Mouse (Mus musculus) midbrain, embryonic 13.5 days (tissue): ENCODE measurements around the gene Iyd. TPM values are rescaled to one million over a fixed set of nuclear protein-coding genes. Genes with fewer than 3 reads are reported as not detected.
"Not testable (repeated sequence)": the region's sequence is repeated elsewhere in the genome, so short reads cannot be mapped to it uniquely, and the experiment has no call there.

Experiments
- ATAC-seq: fragments of 200-750 bp; cut with Nextera tagmentation; 2 replicates; pipeline ENCODE4 v1.8.0; 2017; ENCODE audit warnings: mild to moderate bottlenecking, moderate TSS enrichment, moderate library complexity
- H3K27ac ChIP-seq: fragments of 300-500 bp; sonication (generic); 2 replicates; pipeline ENCODE4 v1.5.1; 2015; ENCODE audit warnings: inconsistent platforms, mild to moderate bottlenecking, moderate library complexity
- H3K27me3 ChIP-seq: fragments of 300-500 bp; sonication (generic); 2 replicates; pipeline ENCODE4 v1.6.1; 2015; ENCODE audit warnings: mild to moderate bottlenecking, inconsistent platforms
- H3K36me3 ChIP-seq: fragments of 300-500 bp; sonication (generic); 2 replicates; pipeline ENCODE4 v1.6.1; 2015; ENCODE audit warnings: mild to moderate bottlenecking, inconsistent platforms
- H3K4me1 ChIP-seq: fragments of 300-500 bp; sonication (generic); replicated peaks from 2 replicates; pipeline ENCODE4 v1.6.1; 2015; ENCODE audit warnings: inconsistent platforms
- H3K4me2 ChIP-seq: fragments of 300-500 bp; sonication (generic); replicated peaks from 2 replicates; pipeline ENCODE4 v1.6.1; 2015; ENCODE audit warnings: moderate library complexity, mild to moderate bottlenecking, inconsistent platforms
- H3K4me3 ChIP-seq: fragments of 300-500 bp; sonication (generic); replicated peaks from 2 replicates; pipeline ENCODE4 v1.5.1; 2015; ENCODE audit warnings: mild to moderate bottlenecking, inconsistent platforms
- H3K9ac ChIP-seq: fragments of 300-500 bp; sonication (generic); replicated peaks from 2 replicates; pipeline ENCODE4 v1.6.1; 2015; ENCODE audit warnings: mild to moderate bottlenecking, inconsistent platforms
- H3K9me3 ChIP-seq: fragments of 300-500 bp; sonication (generic); 2 replicates; pipeline ENCODE4 v1.6.1; 2016; ENCODE audit warnings: mild to moderate bottlenecking, inconsistent platforms
- WGBS: fragments of 180-500 bp; shearing (Covaris S2); methylation state at CpG from one replicate; pipeline ENCODE4 v1.1.7; 2015; 5-methylcytosine and 5-hydroxymethylcytosine counted together
- polyA plus RNA-seq: library from polyadenylated mRNA; unstranded; fragments of >200 nt; fragmentation: Nextera tagmentation; extraction: Ambion mirVana; gene quantifications from 2 replicates; pipeline ENCODE4 v1.2.1, GENCODE M21; 2015

Gene Iyd
- 0.44 TPM in 1 of 2 replicates, not detected in the other for polyA plus RNA-seq

- Histone ChIP-seq H3K4me1 (peaks cover 6% of the 10 kb centered on the region), H3K9me3 (no peaks in the 10 kb centered on the region), H3K4me3 (no peak within 1 kb of the TSS), H3K36me3 (no peaks in the 10 kb centered on the region), H3K9ac (no peak within 1 kb of the TSS), H3K27me3 (no peaks in the 10 kb centered on the region; the same call in 1 of the 2 replicates), H3K27ac (no peak within 1 kb of the TSS), H3K4me2 (no peak within 1 kb of the TSS)
- 77% methylated on average over 16 of the region's 16 CpGs for WGBS
- no peak for ATAC-seq
Observed at GRCm38 (mm10) chr10:3540003-3540827, at the start of gene Iyd. Gene Iyd (plus strand): TSS chr10:3540240.

DNA sequence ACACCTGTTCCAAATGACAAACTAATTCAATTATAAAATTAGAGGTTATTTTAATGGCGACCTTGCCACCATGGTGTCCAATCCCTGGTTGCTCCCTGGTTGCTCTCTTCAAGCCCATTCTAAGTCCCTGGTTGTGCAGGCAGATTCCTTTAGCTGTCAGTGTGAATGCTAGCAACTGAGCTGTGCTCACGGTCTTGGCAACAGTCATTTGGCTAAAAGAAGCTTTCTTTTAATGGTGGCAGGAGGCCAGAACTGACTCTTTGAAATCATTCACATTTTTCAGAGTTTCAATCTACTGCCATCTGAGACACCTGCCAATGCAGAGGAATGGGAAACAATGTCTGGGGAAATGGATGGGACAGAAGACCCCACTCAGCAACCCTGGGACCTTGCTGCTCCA is 43.2 kb upstream of the Iyd start:
- no peaks in the 10 kb centered on the region for H3K36me3 ChIP-seq
- H3K9me3 ChIP-seq: no peaks in the 10 kb centered on the region
- H3K27ac ChIP-seq: no peak overlapping the region
- H3K4me1 ChIP-seq: no peaks in the 10 kb centered on the region
- H3K9ac ChIP-seq: no peak overlapping the region
- H3K4me3 ChIP-seq: no peak overlapping the region
- ATAC-seq: no peak
- H3K27me3 ChIP-seq: no peaks in the 10 kb centered on the region
- WGBS: 78% methylated on average over 2 of the region's 2 CpGs
- no peak overlapping the region for H3K4me2 ChIP-seq

DNA sequence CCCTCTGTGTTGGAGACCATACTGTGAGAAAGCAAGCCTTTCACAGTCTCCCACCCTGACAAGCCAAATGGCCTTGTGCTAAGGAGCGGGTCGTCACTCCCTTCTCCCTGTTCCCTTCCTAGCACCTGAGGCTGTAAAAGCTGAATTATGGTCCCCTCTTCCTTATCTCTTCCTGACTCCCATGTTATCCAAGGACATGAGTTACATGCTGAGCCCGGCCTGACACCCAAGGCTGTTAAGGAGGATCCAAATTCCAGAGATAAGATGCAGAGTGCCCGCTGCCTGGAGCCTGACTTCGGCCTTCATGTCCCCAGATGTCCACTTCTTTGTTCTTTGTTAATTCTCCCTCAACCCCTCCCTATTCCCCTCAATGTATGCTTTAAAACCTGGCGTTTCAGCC is 39.2 kb upstream of the Iyd start:
- H3K4me3 ChIP-seq, H3K9me3 ChIP-seq, ATAC-seq, H3K27me3 ChIP-seq, H3K36me3 ChIP-seq, H3K27ac ChIP-seq, H3K4me2 ChIP-seq, H3K4me1 ChIP-seq, H3K9ac ChIP-seq: not testable (repeated sequence)
- WGBS: 92% methylated on average over 6 of the region's 6 CpGs

GRCm38 (mm10) chr10:3507484-3508221 is 32.4 kb upstream of the Iyd start:
- peak overlapping the region; percentile 20; the same call in 1 of the 2 replicates for H3K27ac ChIP-seq
- H3K9me3 ChIP-seq: no peaks in the 10 kb centered on the region
- H3K27me3 ChIP-seq: no peaks in the 10 kb centered on the region
- 59% methylated on average over 8 of the region's 8 CpGs for WGBS
- no peaks in the 10 kb centered on the region for H3K36me3 ChIP-seq
- no peak overlapping the region for H3K4me3 ChIP-seq
- peaks cover 22% of the 10 kb centered on the region for H3K4me1 ChIP-seq
- ATAC-seq: peak; percentile 71
- no peak overlapping the region for H3K9ac ChIP-seq
- no peak overlapping the region for H3K4me2 ChIP-seq

- Histone ChIP-seq H3K4me1 (peaks cover 22% of the 10 kb centered on the region), H3K9me3 (no peaks in the 10 kb centered on the region), H3K27ac (peak overlapping the region; percentile 20; the same call in 1 of the 2 replicates), H3K4me3 (no peak overlapping the region), H3K36me3 (no peaks in the 10 kb centered on the region), H3K27me3 (no peaks in the 10 kb centered on the region), H3K9ac (no peak overlapping the region), H3K4me2 (no peak overlapping the region)
- ATAC-seq: peak; percentile 18
- WGBS: 67% methylated on average over 2 of the region's 2 CpGs
Observed at GRCm38 (mm10) chr10:3508222-3508588, 31.8 kb upstream of the Iyd start.

DNA sequence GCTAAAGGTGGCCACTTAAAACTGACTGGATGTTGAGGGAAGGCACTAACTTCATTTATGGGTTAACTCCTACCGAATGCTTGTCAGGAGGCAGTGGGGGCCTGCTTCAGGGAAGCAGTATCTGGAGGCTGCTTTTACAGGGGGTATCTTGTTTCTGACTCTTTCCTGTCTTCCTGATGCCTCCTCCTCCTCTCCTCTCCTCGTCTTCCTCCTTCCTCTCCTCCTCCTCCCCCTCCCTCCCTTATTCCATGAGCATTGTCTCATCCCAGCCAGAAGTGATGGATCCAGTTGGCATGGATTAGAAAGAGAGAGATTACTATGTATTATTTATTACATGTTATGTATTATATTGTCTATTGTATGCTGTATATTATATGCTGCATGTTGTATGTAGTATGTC is 31.3 kb upstream of the Iyd start:
- no peaks in the 10 kb centered on the region for H3K36me3 ChIP-seq
- no peak overlapping the region for H3K4me3 ChIP-seq
- H3K4me1 ChIP-seq: peaks cover 22% of the 10 kb centered on the region
- H3K9me3 ChIP-seq: no peaks in the 10 kb centered on the region
- H3K27me3 ChIP-seq: no peaks in the 10 kb centered on the region
- no peak overlapping the region for H3K27ac ChIP-seq
- H3K4me2 ChIP-seq: no peak overlapping the region
- ATAC-seq: no peak
- H3K9ac ChIP-seq: no peak overlapping the region
- 71% methylated on average over 2 of the region's 2 CpGs for WGBS

- peak; percentile 65 for ATAC-seq
Observed at GRCm38 (mm10) chr10:3509663-3510277, 30.3 kb upstream of the Iyd start.

GRCm38 (mm10) chr10:3510486-3510885 is 29.6 kb upstream of the Iyd start:
- Histone ChIP-seq H3K4me1 (peaks cover 22% of the 10 kb centered on the region), H3K27ac (no peak overlapping the region)

More at GRCm38 (mm10) chr10:3509663-3510277, 30.3 kb upstream of the Iyd start:
- Histone ChIP-seq H3K4me2 (no peak overlapping the region), H3K27me3 (no peaks in the 10 kb centered on the region), H3K4me1 (peaks cover 22% of the 10 kb centered on the region), H3K36me3 (no peaks in the 10 kb centered on the region), H3K9ac (no peak overlapping the region), H3K27ac (peak overlapping the region; percentile 33; the same call in 1 of the 2 replicates), H3K4me3 (no peak overlapping the region), H3K9me3 (no peaks in the 10 kb centered on the region)
- 46% methylated on average over 7 of the region's 7 CpGs for WGBS

DNA sequence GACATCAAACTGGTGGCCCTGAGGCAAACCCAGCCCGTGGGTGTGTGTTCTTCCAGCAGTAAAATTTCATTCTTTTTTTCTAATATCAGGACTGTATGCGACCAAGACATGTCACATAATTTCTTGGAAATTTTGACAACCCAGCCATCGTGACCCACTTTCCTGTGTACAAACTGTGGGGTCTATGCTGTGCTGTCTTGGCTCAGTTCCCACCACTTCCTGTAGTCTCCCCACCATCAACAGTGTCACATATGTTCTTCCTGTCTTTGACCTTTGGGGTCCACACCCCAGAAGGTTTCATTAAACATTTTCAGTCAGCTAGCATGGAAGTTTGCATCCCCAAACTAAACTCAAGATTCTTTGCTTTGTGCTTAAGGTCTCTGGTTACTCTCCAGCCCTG is 28.6 kb upstream of the Iyd start:
- no peaks in the 10 kb centered on the region for H3K36me3 ChIP-seq
- H3K4me1 ChIP-seq: peaks cover 22% of the 10 kb centered on the region
- H3K9me3 ChIP-seq: no peaks in the 10 kb centered on the region
- no peaks in the 10 kb centered on the region for H3K27me3 ChIP-seq
- 83% methylated on average over 3 of the region's 3 CpGs for WGBS
- no peak overlapping the region for H3K4me2 ChIP-seq
- no peak overlapping the region for H3K27ac ChIP-seq
- no peak overlapping the region for H3K4me3 ChIP-seq
- ATAC-seq: no peak
- no peak overlapping the region for H3K9ac ChIP-seq

More at GRCm38 (mm10) chr10:3510486-3510885, 29.6 kb upstream of the Iyd start:
- Histone ChIP-seq H3K27me3 (no peaks in the 10 kb centered on the region), H3K4me3 (no peak overlapping the region), H3K36me3 (no peaks in the 10 kb centered on the region), H3K9ac (no peak overlapping the region), H3K4me2 (no peak overlapping the region), H3K9me3 (no peaks in the 10 kb centered on the region)
- no peak for ATAC-seq
- 74% methylated on average over 3 of the region's 3 CpGs for WGBS

DNA sequence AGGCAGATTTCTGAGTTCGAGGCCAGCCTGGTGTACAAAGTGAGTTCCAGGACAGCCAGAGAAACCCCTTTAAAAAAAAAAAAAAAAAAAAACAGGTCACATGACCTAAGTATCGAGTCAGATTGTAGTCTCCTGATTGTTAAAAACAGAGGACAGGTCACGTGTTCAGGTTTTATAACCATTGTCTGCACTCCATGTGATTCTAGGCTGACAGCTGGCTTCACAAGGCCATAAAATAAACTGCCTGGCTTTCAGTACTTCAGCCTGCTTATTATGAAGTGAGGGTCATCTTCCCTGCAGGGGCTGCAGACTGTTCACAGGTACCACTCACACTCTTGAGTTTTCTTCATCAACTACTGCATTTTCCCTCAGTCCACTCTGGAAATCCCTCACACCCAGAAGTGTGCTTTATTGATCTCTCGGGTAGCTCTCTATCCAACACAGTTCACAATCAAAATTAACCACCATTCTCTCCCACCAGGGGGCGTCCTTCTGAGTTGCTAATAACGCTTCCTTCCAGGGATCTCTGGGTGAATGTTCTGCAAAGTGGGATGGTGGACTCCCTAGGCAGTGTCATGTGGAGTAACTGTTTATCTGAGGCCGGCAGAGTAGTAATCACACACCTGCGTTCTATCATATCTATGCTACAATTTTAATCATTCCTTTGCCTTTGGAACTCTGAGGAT is 27.3 kb upstream of the Iyd start:
- Histone ChIP-seq H3K4me2 (no peak overlapping the region), H3K4me3 (no peak overlapping the region)

GRCm38 (mm10) chr10:3513947-3514346 is 26.1 kb upstream of the Iyd start:
- no peaks in the 10 kb centered on the region for H3K27me3 ChIP-seq
- ATAC-seq: no peak
- H3K9ac ChIP-seq: no peak overlapping the region
- peaks cover 14% of the 10 kb centered on the region for H3K4me1 ChIP-seq
- H3K27ac ChIP-seq: no peak overlapping the region
- no peak overlapping the region for H3K4me2 ChIP-seq
- H3K9me3 ChIP-seq: no peaks in the 10 kb centered on the region
- H3K36me3 ChIP-seq: no peaks in the 10 kb centered on the region
- 74% methylated on average over 6 of the region's 6 CpGs for WGBS
- H3K4me3 ChIP-seq: no peak overlapping the region

More for the DNA sequence above, 27.3 kb upstream of the Iyd start:
- H3K27me3 ChIP-seq: no peaks in the 10 kb centered on the region
- ATAC-seq: no peak
- no peaks in the 10 kb centered on the region for H3K36me3 ChIP-seq
- H3K4me1 ChIP-seq: peaks cover 20% of the 10 kb centered on the region
- H3K27ac ChIP-seq: no peak overlapping the region
- no peak overlapping the region for H3K9ac ChIP-seq
- WGBS: 72% methylated on average over 8 of the region's 8 CpGs
- H3K9me3 ChIP-seq: no peaks in the 10 kb centered on the region
